Mouse (Mus musculus): ENCODE measurements around the gene Vstm4. TPM values are rescaled to one million over a fixed set of nuclear protein-coding genes. Genes with fewer than 3 reads are reported as not detected.

The Vstm4 gene
- polyA plus RNA-seq, 2 experiments: 14.8 to 25.0 TPM

DNA sequence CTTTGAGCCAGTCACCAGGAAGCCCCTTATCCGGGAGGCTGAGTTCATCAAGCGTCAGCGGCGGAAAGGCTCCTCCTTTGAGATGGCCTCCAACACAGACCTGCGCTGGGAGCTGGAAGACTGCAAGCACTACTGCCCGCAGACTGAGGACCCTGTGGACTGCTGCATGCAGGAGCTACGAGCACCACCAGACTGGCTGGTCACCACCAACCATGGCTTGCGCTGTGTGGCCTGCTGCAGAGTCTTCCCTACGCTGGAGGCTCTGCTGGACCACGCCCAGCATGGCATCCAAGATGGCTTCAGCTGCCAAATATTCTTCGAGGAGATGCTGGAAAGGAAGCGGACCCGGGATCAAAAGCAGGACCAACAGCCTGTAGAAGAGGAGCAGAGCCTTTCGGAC is 21.0 kb upstream of the Vstm4 start:
- DNase-seq (ENCODE audit: low spot score): no peak
- Histone ChIP-seq H3K4me3 (replicated peaks; ENCODE audit: low read length) (no peak overlapping the region), H3K27me3 (ENCODE audit: control insufficient read depth, insufficient read depth, low read length) (no peaks in the 10 kb centered on the region), H3K9ac (ENCODE audit: low read depth, low read length, severe bottlenecking) (no peak overlapping the region), H3K36me3 (ENCODE audit: control insufficient read depth, insufficient read depth, low read length) (no peaks in the 10 kb centered on the region), H3K4me2 (replicated peaks; ENCODE audit: low read depth, low read length, severe bottlenecking) (no peak overlapping the region), H3K4me1 (ENCODE audit: control insufficient read depth, insufficient read depth, low read length) (no peaks in the 10 kb centered on the region), H3K9me3 (ENCODE audit: control insufficient read depth, low read length) (no peaks in the 10 kb centered on the region), H3K27ac (replicated peaks; ENCODE audit: low read depth, low read length) (no peak overlapping the region)
- no peak for TF ChIP-seq POLR2A (IDR thresholded peaks at IDR 0.05; ENCODE audit: borderline replicate concordance, extremely low read depth, insufficient read depth, insufficient read length)
- 89% methylated on average over 14 of the region's 14 CpGs for WGBS
- no peak for ATAC-seq (ENCODE audit: low FRiP score, low read depth)

DNA sequence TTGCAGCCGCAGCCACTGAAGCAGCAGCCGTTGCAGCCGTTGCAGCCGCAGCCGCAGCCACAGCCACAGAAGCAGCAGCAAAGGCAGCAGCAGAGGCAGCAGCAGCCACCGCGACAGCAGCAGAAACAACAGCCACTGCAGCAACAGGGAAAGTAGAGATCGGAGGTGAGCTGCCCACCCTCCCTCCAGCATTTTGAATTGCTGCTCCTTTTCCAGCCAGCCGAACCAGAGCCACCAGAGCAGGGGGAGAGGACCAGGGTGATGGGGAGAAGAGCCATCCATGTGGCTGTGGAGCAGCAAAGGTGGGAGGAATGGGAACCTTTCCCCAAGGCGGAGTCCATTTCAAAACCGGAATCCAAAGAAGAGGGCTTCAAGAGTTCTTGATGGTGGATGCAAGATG is 20.4 kb upstream of the Vstm4 start:
- Histone ChIP-seq H3K27me3 (ENCODE audit: control insufficient read depth, insufficient read depth, low read length) (no peaks in the 10 kb centered on the region), H3K36me3 (ENCODE audit: control insufficient read depth, insufficient read depth, low read length) (no peaks in the 10 kb centered on the region), H3K9ac (ENCODE audit: low read depth, low read length, severe bottlenecking) (no peak overlapping the region), H3K4me1 (ENCODE audit: control insufficient read depth, insufficient read depth, low read length) (no peaks in the 10 kb centered on the region), H3K27ac (replicated peaks; ENCODE audit: low read depth, low read length) (no peak overlapping the region), H3K9me3 (ENCODE audit: control insufficient read depth, low read length) (no peaks in the 10 kb centered on the region), H3K4me3 (replicated peaks; ENCODE audit: low read length) (no peak overlapping the region), H3K4me2 (replicated peaks; ENCODE audit: low read depth, low read length, severe bottlenecking) (no peak overlapping the region)
- 90% methylated on average over 11 of the region's 11 CpGs for WGBS
- no peak for TF ChIP-seq POLR2A (IDR thresholded peaks at IDR 0.05; ENCODE audit: borderline replicate concordance, extremely low read depth, insufficient read depth, insufficient read length)
- ATAC-seq (ENCODE audit: low FRiP score, low read depth) (no peak), DNase-seq (ENCODE audit: low spot score) (no peak)

- Histone ChIP-seq H3K27me3 (ENCODE audit: control insufficient read depth, insufficient read depth, low read length) (no peaks in the 10 kb centered on the region), H3K27ac (replicated peaks; ENCODE audit: low read depth, low read length) (no peak overlapping the region), H3K9me3 (ENCODE audit: control insufficient read depth, low read length) (no peaks in the 10 kb centered on the region), H3K36me3 (ENCODE audit: control insufficient read depth, insufficient read depth, low read length) (no peaks in the 10 kb centered on the region), H3K4me1 (ENCODE audit: control insufficient read depth, insufficient read depth, low read length) (no peaks in the 10 kb centered on the region), H3K9ac (ENCODE audit: low read depth, low read length, severe bottlenecking) (no peak overlapping the region), H3K4me3 (replicated peaks; ENCODE audit: low read length) (no peak overlapping the region), H3K4me2 (replicated peaks; ENCODE audit: low read depth, low read length, severe bottlenecking) (no peak overlapping the region)
- ATAC-seq (ENCODE audit: low FRiP score, low read depth): no peak
- no peak for DNase-seq (ENCODE audit: low spot score)
- TF ChIP-seq POLR2A (IDR thresholded peaks at IDR 0.05; ENCODE audit: borderline replicate concordance, extremely low read depth, insufficient read depth, insufficient read length): no peak
These were observed 14.5 kb upstream of the Vstm4 start for GRCm38 (mm10) chr14:32842052-32842451.

GRCm38 (mm10) chr14:32854059-32854458 is 2.5 kb upstream of the Vstm4 start:
- Histone ChIP-seq H3K4me2 (replicated peaks; ENCODE audit: low read depth, low read length, severe bottlenecking) (no peak overlapping the region), H3K36me3 (ENCODE audit: control insufficient read depth, insufficient read depth, low read length) (no peaks in the 10 kb centered on the region), H3K4me1 (ENCODE audit: control insufficient read depth, insufficient read depth, low read length) (peaks cover 4% of the 10 kb centered on the region; the same call in 1 of the 2 replicates), H3K4me3 (replicated peaks; ENCODE audit: low read length) (no peak overlapping the region), H3K27me3 (ENCODE audit: control insufficient read depth, insufficient read depth, low read length) (no peaks in the 10 kb centered on the region), H3K9me3 (ENCODE audit: control insufficient read depth, low read length) (no peaks in the 10 kb centered on the region), H3K27ac (replicated peaks; ENCODE audit: low read depth, low read length) (no peak overlapping the region), H3K9ac (ENCODE audit: low read depth, low read length, severe bottlenecking) (no peak overlapping the region)
- no peak for TF ChIP-seq POLR2A (IDR thresholded peaks at IDR 0.05; ENCODE audit: borderline replicate concordance, extremely low read depth, insufficient read depth, insufficient read length)
- ATAC-seq (ENCODE audit: low FRiP score, low read depth) (no peak), DNase-seq (ENCODE audit: low spot score) (no peak)
- 93% methylated on average over 4 of the region's 4 CpGs for WGBS

DNA sequence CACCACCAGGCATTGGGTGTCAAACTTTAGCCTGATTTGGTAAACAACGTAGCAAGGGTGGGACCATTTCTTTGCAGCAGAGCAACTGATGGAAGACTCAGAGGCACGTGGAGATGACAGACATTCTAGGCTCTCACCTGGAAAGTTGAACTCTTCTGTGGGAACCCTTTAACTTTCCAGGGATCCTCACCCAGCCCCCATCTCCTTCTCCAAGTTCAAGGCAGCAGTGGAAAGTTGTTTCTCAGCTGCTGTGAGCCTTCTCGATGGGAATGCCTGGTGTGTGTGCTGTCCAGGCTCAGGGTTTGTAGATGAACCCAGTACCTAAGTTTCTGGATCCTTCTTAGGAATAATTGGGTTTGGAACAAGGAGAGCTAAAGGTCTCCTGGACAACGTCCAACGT is 310 bp upstream of the Vstm4 start:
- H3K9ac ChIP-seq (ENCODE audit: low read depth, low read length, severe bottlenecking): peak overlapping the region; percentile 88; the same call in 1 of the 2 replicates
- peak overlapping the region; percentile 58 for H3K4me3 ChIP-seq (replicated peaks; ENCODE audit: low read length)
- ATAC-seq (ENCODE audit: low FRiP score, low read depth): no peak
- no peak overlapping the region for H3K27ac ChIP-seq (replicated peaks; ENCODE audit: low read depth, low read length)
- H3K9me3 ChIP-seq (ENCODE audit: control insufficient read depth, low read length): no peaks in the 10 kb centered on the region
- no peaks in the 10 kb centered on the region for H3K27me3 ChIP-seq (ENCODE audit: control insufficient read depth, insufficient read depth, low read length)
- DNase-seq (ENCODE audit: low spot score): no peak
- WGBS: 37% methylated on average over 5 of the region's 5 CpGs
- no peak for TF ChIP-seq POLR2A (IDR thresholded peaks at IDR 0.05; ENCODE audit: borderline replicate concordance, extremely low read depth, insufficient read depth, insufficient read length)
- H3K4me2 ChIP-seq (replicated peaks; ENCODE audit: low read depth, low read length, severe bottlenecking): peak overlapping the region; percentile 80
- H3K36me3 ChIP-seq (ENCODE audit: control insufficient read depth, insufficient read depth, low read length): no peaks in the 10 kb centered on the region
- H3K4me1 ChIP-seq (ENCODE audit: control insufficient read depth, insufficient read depth, low read length): peaks cover 7% of the 10 kb centered on the region

- DNase-seq (ENCODE audit: low spot score): no peak
- TF ChIP-seq POLR2A (IDR thresholded peaks at IDR 0.05; ENCODE audit: borderline replicate concordance, extremely low read depth, insufficient read depth, insufficient read length): no peak
- Histone ChIP-seq H3K27me3 (ENCODE audit: control insufficient read depth, insufficient read depth, low read length) (no peaks in the 10 kb centered on the region), H3K4me2 (replicated peaks; ENCODE audit: low read depth, low read length, severe bottlenecking) (no peak overlapping the region), H3K4me3 (replicated peaks; ENCODE audit: low read length) (no peak overlapping the region), H3K27ac (replicated peaks; ENCODE audit: low read depth, low read length) (no peak overlapping the region), H3K4me1 (ENCODE audit: control insufficient read depth, insufficient read depth, low read length) (peaks cover 11% of the 10 kb centered on the region), H3K9ac (ENCODE audit: low read depth, low read length, severe bottlenecking) (no peak overlapping the region), H3K36me3 (ENCODE audit: control insufficient read depth, insufficient read depth, low read length) (no peaks in the 10 kb centered on the region), H3K9me3 (ENCODE audit: control insufficient read depth, low read length) (no peaks in the 10 kb centered on the region)
- 92% methylated on average over 10 of the region's 10 CpGs for WGBS
- no peak for ATAC-seq (ENCODE audit: low FRiP score, low read depth)
These were observed 1.8 kb downstream of the Vstm4 start for GRCm38 (mm10) chr14:32858361-32858760.
